Mouse (Mus musculus) lung, embryonic 16.5 days (tissue): ENCODE measurements around the gene Rpain. TPM values are rescaled to one million over a fixed set of nuclear protein-coding genes. Genes with fewer than 3 reads are reported as not detected.

Source experiments
- ATAC-seq: fragments of 200-750 bp; cut with Nextera tagmentation; 2 replicates; pipeline ENCODE4 v1.8.0; 2017; ENCODE audit warnings: low read depth, mild to moderate bottlenecking, moderate library complexity
- H3K27ac ChIP-seq: fragments of 300-500 bp; sonication (generic); 2 replicates; pipeline ENCODE4 v1.5.1; 2014; ENCODE audit warnings: mild to moderate bottlenecking, control low read depth, low read length
- H3K27me3 ChIP-seq: fragments of 300-500 bp; sonication (generic); 2 replicates; pipeline ENCODE4 v1.6.1; 2014; ENCODE audit warnings: low read depth, low read length, mixed read lengths; ENCODE audit not compliant: control insufficient read depth, insufficient read depth
- H3K36me3 ChIP-seq: fragments of 300-500 bp; sonication (generic); 2 replicates; pipeline ENCODE4 v1.6.1; 2014; ENCODE audit warnings: low read length; ENCODE audit not compliant: control insufficient read depth, insufficient read depth
- H3K4me1 ChIP-seq: fragments of 300-500 bp; sonication (generic); replicated peaks from 2 replicates; pipeline ENCODE4 v1.6.1; 2014; ENCODE audit warnings: low read length, mixed read lengths; ENCODE audit not compliant: control insufficient read depth, insufficient read depth
- H3K4me2 ChIP-seq: fragments of 300-500 bp; sonication (generic); 2 replicates; pipeline ENCODE4 v1.6.1; 2014; ENCODE audit warnings: low read depth, low read length, control low read depth
- H3K4me3 ChIP-seq: fragments of 300-500 bp; sonication (generic); 2 replicates; pipeline ENCODE4 v1.5.1; 2014; ENCODE audit warnings: mild to moderate bottlenecking, low read length, control low read depth
- H3K9ac ChIP-seq: fragments of 300-500 bp; sonication (generic); 2 replicates; pipeline ENCODE4 v1.6.1; 2014; ENCODE audit warnings: low read length, control low read depth
- H3K9me3 ChIP-seq: fragments of 300-500 bp; sonication (generic); 2 replicates; pipeline ENCODE4 v1.6.1; 2016; ENCODE audit warnings: low read length; ENCODE audit not compliant: control insufficient read depth
- WGBS: fragments of 180-500 bp; shearing (Covaris S2); extraction: QIAGEN DNeasy Blood & Tissue Kit; methylation state at CpG from one replicate; pipeline ENCODE4 v1.1.7; 2014; 5-methylcytosine and 5-hydroxymethylcytosine counted together
- polyA plus RNA-seq: library from polyadenylated mRNA; unstranded; fragments of >200 nt; fragmentation: Nextera tagmentation; extraction: Ambion mirVana; gene quantifications from 2 replicates; pipeline ENCODE4 v1.2.1, GENCODE M21; 2015

The Rpain gene
- polyA plus RNA-seq, 1 experiment from 2014 or later, result 72.3 TPM

GRCm38 (mm10) chr11:70964222-70964907, 5.6 kb upstream of the Rpain start:
- WGBS, result 76% methylated on average over 4 of the region's 4 CpGs
- Histone ChIP-seq H3K9me3 (no peaks in the 10 kb centered on the region), H3K4me3 (no peak overlapping the region), H3K9ac (no peak overlapping the region), H3K4me2 (no peak overlapping the region), H3K27me3 (no peaks in the 10 kb centered on the region), H3K36me3 (peaks cover 34% of the 10 kb centered on the region), H3K4me1 (peaks cover 9% of the 10 kb centered on the region), H3K27ac (no peak overlapping the region)
- ATAC-seq, result no peak

DNA sequence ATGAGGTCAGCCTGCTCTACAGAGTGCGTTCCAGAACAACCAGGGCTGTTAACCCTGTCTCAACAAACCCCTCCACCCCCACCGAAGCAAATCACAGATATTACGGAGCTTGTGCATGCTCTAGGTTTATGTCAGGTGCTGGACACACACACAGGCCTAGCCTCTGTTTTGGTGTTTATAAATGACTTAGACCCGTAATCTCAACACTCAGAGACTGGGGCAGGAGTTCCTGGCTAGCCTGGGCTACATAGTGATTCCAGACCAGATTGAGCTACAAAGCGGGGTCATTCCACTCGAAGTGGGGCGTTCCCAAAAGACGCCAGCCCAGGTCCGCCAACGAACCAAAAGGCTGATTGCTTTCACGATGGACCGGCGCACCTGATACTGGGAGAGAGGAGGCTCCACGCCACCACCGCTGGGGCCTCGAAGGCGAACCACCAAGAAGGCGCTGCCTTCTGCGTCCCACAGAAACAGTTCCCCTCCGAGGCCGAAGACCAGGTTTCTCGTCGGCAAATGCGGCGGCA, 680 bp upstream of the Rpain start:
- Histone ChIP-seq H3K4me3 (peak overlapping the region; percentile 80), H3K9ac (peak overlapping the region; percentile 91), H3K27ac (peak overlapping the region; percentile 76), H3K27me3 (no peaks in the 10 kb centered on the region), H3K4me2 (peak overlapping the region; percentile 88), H3K36me3 (peaks cover 15% of the 10 kb centered on the region), H3K4me1 (peaks cover 12% of the 10 kb centered on the region), H3K9me3 (no peaks in the 10 kb centered on the region)
- ATAC-seq, result 0 out of 2 replicates have a peak, but pooled peaks have one; percentile 8
- WGBS, result under 1% methylated on average over 25 of the region's 25 CpGs

GRCm38 (mm10) chr11:70970560-70971540, 837 bp downstream of the Rpain start:
- Histone ChIP-seq H3K9me3 (no peaks in the 10 kb centered on the region), H3K4me1 (peaks cover 12% of the 10 kb centered on the region), H3K4me3 (peak overlapping the region; percentile 80), H3K9ac (peak overlapping the region; percentile 71), H3K27ac (peak overlapping the region; percentile 90), H3K27me3 (no peaks in the 10 kb centered on the region), H3K4me2 (peak overlapping the region; percentile 71), H3K36me3 (peaks cover 6% of the 10 kb centered on the region)
- 12% methylated on average over 24 of the region's 24 CpGs for WGBS
- ATAC-seq, result peak; percentile 26

DNA sequence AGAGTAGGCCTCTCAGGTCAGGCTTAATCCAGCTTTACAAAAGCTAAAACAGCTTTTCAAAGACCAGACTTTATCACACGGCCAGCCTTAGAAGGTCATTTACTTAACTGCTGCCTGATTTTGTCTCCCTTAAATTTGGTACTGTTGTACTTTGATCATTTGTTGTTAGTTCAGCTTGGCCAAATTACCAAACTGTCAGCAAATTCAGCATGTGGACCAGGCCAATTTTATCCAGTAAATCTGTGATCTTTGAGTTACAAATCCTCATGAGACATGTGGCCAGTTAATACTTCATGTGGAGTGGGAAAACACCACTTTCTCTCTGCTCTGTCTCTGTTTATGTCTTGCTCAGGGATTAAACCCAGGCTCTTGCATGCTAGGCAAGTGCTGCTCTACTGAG, 2.6 kb downstream of the Rpain start:
- WGBS, result 60% methylated on average over 1 of the region's 1 CpGs
- Histone ChIP-seq H3K27me3 (no peaks in the 10 kb centered on the region), H3K36me3 (peaks cover 12% of the 10 kb centered on the region; the same call in 1 of the 2 replicates), H3K4me1 (peaks cover 12% of the 10 kb centered on the region), H3K4me2 (no peak overlapping the region), H3K4me3 (no peak overlapping the region), H3K27ac (no peak overlapping the region), H3K9ac (no peak overlapping the region), H3K9me3 (no peaks in the 10 kb centered on the region)
- ATAC-seq, result no peak

- Histone ChIP-seq H3K27me3 (no peaks in the 10 kb centered on the region), H3K9me3 (no peaks in the 10 kb centered on the region), H3K4me2 (no peak overlapping the region), H3K4me3 (no peak overlapping the region), H3K9ac (no peak overlapping the region), H3K36me3 (peaks cover 19% of the 10 kb centered on the region), H3K27ac (no peak overlapping the region), H3K4me1 (peaks cover 3% of the 10 kb centered on the region; the same call in 1 of the 2 replicates)
- no peak for ATAC-seq
- 67% methylated on average over 4 of the region's 4 CpGs for WGBS
Observed at GRCm38 (mm10) chr11:70973947-70974346, 3.9 kb downstream of the Rpain start.

DNA sequence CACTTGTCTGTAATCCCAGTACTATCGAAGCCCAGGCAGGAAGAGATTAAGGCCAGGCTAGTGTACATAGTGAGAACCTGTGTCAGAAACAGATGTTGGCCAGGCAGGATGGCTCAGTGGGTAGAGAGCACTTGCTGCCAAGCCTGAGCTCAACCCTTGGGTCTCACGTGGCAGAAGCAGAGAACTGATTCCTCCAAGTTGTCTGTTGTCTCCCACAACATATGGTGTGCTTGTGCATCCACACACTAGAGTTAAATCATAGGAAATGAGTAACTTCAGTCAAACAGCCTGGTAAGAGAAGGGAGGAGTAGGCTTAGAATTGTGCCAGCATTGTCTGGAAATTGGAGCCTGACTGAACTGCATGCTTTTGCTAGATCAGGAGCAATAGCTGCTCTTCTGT, 5.2 kb downstream of the Rpain start:
- 70% methylated on average over 2 of the region's 2 CpGs for WGBS
- H3K36me3 ChIP-seq, result peaks cover 24% of the 10 kb centered on the region

GRCm38 (mm10) chr11:70977293-70977692, 7.3 kb downstream of the Rpain start:
- peaks cover 24% of the 10 kb centered on the region for H3K36me3 ChIP-seq
- H3K27me3 ChIP-seq, result no peaks in the 10 kb centered on the region
- no peak for ATAC-seq
- H3K4me2 ChIP-seq, result no peak overlapping the region
- H3K4me3 ChIP-seq, result no peak overlapping the region
- H3K4me1 ChIP-seq, result peaks cover 9% of the 10 kb centered on the region
- 81% methylated on average over 6 of the region's 6 CpGs for WGBS
- no peak overlapping the region for H3K27ac ChIP-seq
- H3K9ac ChIP-seq, result no peak overlapping the region
- H3K9me3 ChIP-seq, result no peaks in the 10 kb centered on the region

More for the DNA sequence above, 5.2 kb downstream of the Rpain start:
- no peaks in the 10 kb centered on the region for H3K9me3 ChIP-seq
- no peak overlapping the region for H3K4me2 ChIP-seq
- no peak overlapping the region for H3K4me3 ChIP-seq
- H3K27ac ChIP-seq, result no peak overlapping the region
- H3K4me1 ChIP-seq, result peaks cover 3% of the 10 kb centered on the region; the same call in 1 of the 2 replicates
- ATAC-seq, result no peak
- no peak overlapping the region for H3K9ac ChIP-seq
- no peaks in the 10 kb centered on the region for H3K27me3 ChIP-seq

- 88% methylated on average over 6 of the region's 6 CpGs for WGBS
- no peak for ATAC-seq
- Histone ChIP-seq H3K36me3 (peaks cover 21% of the 10 kb centered on the region), H3K4me2 (no peak overlapping the region), H3K27me3 (no peaks in the 10 kb centered on the region), H3K4me3 (no peak overlapping the region), H3K4me1 (peaks cover 9% of the 10 kb centered on the region), H3K9ac (no peak overlapping the region), H3K27ac (no peak overlapping the region), H3K9me3 (no peaks in the 10 kb centered on the region)
Observed at GRCm38 (mm10) chr11:70980232-70980631, 10.2 kb downstream of the Rpain start.
